Mouse (Mus musculus) lung, postnatal 4 days (tissue): Measurements from ENCODE around the gene Cdca7l.

Experiments used
- DNase-seq, 2 experiments: peaks; one replicate each; pipeline ENCODE4 v3.0.0; 2021

Gene Cdca7l

DNA sequence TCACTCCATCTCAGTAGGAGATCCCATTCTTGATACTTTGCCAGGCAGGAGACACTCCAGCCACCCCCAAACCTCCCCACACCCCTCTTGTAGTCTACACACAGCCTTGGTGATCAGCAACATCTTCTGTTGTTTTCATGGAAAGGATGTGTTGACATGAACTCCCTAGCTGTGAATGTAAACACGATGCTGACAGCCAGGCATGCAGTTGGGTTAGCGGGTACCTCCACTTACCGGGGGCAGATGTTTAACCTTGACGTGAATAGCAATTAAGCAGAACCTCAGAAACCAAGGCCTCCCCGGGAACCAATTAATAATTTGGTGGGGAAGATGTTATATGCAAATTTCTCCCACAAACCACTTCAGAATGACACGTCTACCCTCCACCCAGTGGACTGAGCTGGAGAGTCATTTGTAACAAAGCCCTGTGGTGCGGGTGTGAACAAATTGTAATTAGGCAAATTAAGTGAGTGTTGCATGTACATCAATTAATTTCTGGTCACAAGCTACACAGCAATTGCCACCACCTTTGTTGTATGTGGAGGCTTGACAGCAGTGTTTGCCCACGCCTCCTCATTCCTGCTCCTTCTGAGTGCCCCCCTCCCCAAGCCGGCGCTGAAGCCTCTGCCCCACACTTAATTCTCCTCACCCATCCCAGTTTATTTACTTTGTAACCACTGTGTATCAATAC lies 5.4 kb downstream of the Cdca7l start:
- DNase-seq, result no peak

DNA sequence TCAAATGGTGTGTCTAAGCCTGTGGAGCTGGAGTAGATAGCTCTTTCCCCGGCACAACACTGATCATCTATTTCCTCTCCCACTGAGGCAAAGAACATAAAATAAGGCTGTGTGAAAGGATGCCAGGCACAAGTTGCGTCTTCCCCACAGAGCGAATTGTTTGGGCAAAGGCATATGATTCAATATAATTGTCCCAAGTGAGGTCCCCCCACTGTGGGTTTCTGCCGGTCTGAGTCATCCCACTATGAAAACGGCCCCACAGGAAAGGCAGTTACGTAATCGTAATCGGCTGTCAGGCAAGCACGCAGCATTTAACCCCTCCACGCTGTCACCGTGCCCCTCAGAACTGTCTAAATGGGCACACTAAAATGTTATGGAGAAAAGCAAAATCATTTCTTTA lies 6.0 kb downstream of the Cdca7l start:
- DNase-seq, result no peak

DNA sequence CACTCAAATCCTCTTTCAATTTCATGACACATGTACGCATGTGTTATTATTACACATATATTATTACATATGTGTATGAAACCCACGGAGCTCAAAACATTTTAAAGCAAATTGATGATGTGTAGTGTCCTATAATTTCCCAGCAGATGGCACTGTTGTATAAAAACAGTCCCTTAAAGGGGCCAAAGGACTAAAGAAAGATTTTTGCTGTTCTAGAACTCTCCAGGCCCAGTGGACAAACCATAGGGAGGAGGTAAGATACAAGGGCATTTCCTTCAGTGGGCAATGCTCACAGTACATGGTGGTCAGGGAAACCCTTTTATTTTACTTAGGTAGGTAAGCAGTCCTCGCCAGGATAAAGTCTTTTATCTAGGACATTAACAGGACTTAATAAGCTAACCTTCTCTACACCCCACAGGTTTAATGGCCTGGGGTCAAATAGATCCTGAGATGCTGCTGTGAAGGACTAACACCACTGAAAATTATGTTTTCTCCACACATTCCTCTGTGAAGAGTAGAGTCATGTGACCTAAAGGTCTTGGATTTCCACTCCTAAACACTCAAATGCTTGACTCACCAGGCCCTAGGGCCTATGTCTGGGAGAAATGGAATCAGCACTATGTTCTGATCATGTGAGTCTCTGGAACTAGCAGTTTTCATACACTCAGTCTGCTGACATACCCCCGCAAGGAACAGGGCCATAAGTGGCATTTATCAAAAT lies 16.2 kb downstream of the Cdca7l start:
- no peak for DNase-seq

DNA sequence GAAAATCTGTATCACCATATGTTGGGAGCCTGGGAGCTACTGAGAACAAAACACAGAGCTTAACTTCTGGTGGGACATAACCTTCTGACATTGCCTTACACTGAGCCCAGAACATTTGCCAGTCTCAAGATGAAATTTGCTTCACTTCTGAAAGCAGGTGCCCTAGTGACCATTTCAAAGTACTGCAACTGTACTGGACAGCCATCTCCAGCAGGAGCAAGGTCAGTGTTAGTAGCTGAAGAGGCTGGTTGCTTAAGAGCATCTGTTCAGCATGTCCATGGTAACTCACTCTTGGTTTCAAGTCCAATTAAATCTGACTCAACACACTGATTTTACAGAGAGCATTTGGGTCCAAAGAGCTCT lies 16.8 kb downstream of the Cdca7l start:
- peak in 1 of 2 experiments; percentile 21 for DNase-seq

DNA sequence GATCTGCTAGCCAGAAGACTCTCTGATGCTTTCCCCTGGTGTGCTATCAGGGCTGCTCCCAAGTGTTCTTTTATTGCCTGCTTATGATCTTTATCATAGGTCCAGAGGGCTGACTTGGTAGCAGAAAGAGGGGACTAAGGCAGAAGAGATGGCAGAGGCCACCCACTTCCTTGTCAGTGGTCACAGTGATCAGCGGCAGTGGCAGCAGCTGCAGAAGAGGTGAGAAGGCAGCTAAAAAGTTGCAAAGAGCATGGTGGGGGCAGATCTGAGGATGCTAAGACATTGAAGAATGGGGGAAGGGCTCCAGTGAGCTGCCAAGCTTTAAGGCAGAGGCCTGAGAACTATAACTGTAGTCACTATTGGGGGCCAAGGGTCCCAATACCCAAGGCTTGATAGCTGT lies 17.3 kb downstream of the Cdca7l start:
- no peak for DNase-seq

DNA sequence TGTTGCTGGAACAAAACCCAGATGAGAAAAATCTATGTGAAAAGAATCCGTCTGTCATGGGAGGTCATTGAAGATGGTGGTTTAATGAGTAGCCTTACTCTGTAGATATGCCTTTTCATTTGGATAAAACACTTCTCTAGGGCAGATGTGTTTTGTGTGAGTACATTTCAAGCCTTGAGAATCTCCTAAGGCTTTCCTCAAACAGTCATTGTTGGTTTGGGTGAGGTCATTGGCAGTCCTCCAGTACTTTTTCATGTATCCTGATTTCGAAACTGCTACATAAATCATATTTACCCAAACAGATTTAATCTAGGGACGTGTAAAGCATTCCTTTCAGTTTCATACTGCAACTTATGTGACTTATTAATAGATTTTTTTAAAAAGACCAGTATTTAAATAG lies 24.3 kb downstream of the Cdca7l start:
- no peak for DNase-seq

DNA sequence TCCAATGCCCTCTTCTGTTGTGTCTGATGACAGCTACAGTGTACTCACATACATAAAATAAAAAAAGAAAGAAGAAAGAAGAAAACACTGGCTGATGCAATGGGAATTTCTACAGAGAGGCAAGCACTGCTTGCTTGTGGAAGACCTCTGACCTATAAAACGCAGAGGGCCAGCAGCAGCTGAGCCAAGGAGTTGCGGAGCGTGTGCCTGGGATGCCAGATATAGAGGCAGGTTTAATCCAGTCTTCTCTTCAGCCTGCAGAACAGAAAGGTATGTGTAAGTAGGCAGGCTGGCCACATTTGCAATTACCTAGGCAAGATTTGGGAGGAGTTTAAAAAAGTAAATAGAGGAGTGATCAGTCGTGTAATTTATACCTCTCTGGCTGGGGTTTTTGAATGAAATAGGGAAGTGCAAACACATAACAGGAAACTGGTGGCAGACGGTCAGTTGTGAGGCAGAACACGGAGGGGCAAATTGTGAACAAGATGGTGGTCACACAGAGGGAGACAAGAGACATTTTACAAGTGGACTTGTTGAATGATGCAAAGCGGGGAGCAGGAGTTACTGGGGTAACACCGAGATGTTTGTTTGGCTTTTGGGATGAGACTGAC lies 27.4 kb downstream of the Cdca7l start:
- no peak for DNase-seq

DNA sequence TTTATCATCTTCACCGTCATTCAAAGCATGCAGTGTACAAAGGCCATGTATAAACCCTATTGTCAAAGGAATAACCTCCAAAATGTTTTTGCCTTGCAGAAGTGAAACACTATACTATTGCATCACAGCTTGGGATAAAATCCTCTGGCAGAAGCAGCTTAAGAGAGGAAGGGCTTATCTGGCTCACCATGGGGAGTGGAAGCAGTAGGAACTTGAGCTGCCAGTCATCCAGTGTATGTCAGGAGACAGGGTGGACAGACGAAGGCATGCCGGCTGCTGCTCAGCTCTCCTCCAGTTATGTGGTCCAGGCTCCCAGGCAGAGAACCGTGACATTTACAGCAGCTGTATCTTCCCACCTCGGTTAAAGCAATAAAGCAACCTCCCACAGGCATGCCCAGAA lies 28.1 kb downstream of the Cdca7l start:
- DNase-seq, result no peak

DNA sequence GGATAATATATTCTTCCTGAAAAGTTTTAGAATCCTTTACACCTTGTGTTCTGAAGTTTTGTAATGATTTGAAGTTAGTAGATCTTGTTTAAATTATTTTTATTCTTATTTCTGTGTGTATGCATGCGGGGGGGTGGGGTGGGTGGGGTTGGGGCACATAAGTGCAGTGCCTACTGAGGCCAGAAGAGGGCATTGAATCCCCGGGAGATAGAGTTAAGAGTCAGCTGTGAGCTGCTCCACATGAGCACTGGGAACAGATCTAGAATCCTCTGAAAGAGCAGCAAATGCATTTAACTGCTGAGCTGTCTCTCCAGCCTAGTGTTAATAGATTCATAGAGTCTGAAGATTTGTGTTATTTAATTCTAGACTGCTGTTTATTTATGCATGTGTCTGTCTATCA lies 30.6 kb downstream of the Cdca7l start:
- no peak for DNase-seq

DNA sequence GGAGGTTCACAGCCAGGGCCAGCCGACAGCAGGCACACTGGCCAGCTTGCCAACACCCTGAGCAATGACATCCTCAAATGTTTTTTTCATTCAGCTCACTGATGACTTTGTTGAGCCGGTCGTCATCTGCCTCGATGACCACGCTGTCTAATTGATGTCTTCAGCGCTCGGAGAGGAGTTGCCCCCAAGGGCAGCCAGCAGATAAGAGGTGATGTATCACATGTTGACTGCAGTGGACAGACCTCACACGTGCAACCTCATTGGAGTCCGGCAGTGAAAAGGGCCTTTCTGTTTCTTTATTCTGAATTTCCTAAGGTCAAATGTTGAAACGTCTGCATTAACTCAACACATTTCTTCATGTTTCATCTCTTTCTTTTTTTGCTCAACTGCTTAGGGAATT lies 31.3 kb downstream of the Cdca7l start:
- no peak for DNase-seq

DNA sequence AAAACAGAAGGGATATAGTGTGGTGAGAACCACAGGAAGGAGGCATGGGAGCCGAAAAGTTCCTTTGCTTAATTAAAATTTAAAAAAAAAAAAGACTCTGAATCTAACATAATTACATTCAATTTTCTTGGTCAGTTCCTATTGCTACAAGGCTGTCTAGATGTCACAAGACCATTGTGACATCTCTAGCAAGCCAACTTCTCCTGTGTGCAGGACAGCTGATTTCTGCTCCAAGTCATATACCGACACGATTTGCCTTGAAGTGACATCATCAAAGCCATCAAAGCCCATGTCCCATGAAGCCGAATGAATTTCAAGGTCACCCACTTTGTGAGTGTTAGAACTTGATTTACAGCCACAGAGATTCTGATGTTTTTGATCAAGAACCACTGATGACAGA lies 33.3 kb downstream of the Cdca7l start:
- DNase-seq, result no peak

DNA sequence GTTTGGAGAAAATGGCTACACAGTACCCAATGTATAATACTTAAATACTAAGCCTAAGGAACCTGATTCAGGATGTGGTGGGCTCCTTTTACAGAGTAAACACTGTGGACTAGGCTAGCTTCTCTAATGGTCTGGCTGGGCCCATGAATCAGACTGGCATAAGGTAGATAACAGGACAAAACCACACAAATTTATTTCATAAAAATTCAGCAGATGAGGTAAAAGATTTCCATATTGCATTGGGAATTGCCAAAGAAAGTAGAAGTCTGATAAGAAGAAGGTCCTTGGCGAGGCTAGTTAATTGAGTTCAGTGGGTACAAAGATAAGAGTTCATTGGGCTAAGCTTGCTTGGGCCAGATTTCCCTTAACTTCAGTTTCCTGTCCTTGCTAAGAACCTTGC lies 36.6 kb downstream of the Cdca7l start:
- no peak for DNase-seq

DNA sequence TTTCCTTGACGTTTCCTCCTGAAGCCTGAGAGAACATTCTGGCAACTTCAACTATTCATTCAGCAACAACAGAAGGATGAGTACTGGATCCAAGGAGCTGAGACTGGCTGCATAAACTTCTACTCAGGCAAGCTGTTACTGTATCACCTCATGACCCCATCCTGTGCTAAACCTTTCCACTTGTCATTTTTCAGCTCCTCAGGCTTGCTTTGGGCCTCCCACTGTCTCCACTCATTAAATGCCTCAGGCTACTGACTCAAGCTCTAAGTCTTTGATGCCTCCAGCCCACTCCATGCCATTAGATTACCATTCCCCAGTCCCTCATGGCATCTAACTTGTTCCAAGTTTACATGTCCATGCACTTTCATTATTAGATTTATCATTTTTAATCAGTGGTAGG lies 38.6 kb downstream of the Cdca7l start:
- no peak for DNase-seq

DNA sequence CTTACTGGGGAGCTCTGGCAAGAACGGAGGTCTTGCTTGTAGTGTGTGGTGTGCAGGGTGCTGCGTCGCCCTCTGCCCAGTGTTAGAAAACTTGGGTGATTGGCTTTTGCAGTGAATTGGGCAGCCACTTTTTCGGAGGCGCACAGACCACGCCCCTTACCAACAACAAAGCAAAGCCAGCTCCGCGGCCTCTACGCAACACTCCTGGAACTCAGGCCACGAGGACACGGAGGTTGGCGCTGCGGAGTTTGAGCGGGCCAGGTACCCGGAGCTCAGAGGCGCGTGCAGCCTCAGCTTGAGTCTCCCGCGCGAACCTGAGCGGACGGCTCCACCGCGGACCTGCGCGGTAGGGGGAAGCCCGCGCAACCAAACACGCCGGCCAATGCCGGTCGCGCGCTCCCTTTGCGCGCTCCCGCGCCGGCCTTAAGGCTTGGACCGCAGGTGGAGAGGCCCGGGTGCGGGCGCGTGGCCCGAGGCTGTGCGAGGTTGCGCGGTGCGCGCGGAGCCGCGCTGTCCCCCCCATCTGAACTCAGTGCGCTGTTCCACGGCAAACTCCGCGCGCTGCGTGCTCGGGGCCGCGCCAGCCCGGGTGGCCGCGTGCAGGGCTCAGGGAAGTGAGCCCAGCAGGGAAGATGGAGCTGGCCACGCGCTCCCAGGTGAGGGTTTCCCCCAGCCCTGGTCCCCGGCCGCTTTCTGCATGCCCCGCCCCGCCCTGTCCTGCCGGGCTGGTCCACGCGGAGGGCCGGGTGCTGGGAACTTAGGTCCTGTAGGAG lies 39.4 kb downstream of the Cdca7l start:
- DNase-seq, result peak; percentile 73 to 78

DNA sequence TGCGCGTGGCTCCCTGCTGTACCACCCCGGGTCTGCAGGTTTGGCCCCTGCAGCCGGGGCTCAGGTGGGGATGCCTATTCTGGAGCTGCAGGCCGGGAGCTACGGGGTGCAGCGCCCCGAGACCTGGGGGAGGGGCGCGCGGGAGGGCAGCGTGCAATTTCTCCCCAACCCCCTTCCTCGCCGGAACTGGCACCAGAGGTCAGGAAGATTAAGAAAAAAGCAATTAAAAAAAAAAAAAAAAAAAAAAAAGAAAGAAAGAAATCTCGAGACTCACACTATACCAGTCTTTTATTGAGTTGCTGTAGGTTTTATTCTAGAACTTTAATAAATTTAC lies 40.0 kb downstream of the Cdca7l start:
- DNase-seq, result no peak

DNA sequence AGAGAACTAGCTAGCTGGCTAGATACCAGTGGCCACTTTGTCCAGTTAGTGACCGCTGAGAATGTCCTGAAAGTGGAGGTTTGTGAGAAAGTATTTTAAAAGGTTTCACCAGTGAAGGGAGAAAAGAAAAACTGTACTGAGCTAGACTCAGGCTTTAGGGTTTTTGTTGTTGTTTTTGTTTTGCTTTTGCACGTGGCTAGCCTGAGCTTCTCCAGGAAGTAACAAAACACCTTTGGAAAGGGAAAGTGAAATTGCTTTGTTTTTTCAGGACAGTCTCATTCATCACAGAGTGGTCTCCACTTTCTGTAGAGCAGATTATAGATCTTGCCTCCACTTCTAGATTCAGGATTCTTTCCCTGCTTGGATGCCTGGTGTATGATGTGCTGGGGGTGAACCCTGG lies 40.8 kb downstream of the Cdca7l start:
- DNase-seq, result no peak

DNA sequence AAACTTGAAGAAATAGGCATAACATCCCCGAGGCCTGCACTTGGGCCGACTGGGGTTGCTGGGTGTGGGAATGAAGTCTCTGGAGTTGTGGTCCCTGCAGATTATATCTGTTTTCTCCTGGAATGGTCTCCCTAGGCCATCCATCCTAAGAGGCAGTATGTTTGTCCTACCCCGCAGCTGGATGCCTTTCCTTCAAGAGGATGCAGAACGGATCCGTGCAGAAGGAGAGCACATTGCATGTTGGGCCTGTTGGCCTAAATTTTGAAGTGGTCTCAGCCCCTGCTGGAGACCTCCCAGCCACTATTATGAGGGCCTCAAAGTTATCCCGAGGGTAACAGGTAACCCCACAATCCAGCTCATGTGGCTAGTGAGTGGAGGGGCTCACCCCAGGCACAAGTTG lies 44.5 kb downstream of the Cdca7l start:
- DNase-seq, result no peak

DNA sequence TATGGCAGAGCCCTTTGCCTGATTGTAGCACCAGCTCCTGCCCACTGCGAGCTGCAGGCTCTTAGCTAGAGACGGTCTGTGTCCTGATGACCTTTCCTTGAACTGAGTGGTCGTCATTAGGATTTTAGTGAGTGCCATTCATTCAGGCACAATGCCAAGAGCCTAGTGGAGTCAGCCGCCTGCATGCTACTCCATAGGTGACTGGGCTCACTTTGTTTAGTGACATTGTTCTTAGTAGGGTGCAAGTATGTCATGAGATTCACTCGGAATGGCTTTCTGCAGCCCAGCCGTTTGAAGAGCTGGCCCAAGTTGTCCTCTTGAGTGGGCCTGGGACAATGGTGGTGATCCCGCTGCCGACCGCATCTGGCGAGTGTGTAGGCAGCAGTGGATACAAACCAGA lies 46.4 kb downstream of the Cdca7l start:
- DNase-seq, result no peak

DNA sequence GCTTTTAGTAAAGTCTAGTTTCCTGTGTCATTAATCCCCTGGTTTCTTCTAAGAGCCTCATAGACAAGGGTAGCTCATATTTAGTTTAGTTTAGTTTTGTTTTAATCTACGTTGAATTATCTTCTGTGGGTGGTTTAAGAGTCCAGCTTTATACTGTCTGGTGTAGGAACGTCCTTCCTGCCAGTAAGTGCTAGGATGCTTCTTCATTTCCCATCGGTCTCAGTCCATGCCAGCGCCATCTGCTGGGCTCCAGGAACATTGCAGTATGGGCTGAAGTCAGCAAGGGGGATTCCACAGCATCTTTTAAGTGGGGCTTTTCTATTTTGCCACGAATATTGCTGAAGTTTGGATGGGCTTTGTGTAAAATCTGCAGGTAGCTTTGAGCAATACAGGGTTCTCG lies 49.2 kb downstream of the Cdca7l start:
- peak; percentile 49 to 72 for DNase-seq

DNA sequence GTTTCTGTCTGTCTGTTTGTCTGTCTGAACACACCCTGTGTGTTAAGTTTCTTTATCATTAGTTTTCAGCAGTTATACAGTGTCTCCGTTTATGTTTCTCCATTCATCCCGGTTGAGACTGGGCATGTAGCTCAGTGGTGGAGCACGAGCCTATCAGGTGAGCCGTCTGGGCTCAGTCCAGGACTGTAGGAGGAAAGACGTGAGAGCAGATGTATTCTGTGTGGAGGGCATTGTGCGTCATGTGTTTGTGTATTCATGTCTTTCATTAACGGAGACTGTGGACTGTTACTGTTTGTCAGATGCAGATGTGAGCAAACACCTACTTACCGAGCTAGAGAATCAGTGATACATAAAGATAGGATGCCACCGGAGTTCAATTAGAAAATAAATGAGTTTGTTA lies 52.9 kb downstream of the Cdca7l start:
- DNase-seq, result no peak

DNA sequence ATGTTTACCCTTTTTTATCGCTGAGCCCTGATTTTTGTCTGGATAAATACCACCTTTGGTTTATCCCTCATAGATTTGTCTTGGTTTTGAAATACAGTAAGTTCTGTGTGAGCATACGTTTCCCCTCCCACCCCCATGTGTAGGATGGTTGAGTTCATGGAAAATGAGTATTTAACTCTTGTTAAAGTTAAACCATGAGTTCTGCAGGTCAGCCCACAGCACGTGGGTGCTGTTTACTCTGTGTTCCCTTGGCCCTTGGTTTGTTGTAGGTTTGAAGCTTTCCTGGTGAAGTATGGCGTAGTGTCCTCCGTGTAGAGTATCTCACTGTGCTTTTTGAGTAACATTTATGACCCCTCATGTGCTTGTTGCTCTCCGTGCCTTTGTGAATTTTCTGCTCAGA lies 53.8 kb downstream of the Cdca7l start:
- DNase-seq, result no peak

DNA sequence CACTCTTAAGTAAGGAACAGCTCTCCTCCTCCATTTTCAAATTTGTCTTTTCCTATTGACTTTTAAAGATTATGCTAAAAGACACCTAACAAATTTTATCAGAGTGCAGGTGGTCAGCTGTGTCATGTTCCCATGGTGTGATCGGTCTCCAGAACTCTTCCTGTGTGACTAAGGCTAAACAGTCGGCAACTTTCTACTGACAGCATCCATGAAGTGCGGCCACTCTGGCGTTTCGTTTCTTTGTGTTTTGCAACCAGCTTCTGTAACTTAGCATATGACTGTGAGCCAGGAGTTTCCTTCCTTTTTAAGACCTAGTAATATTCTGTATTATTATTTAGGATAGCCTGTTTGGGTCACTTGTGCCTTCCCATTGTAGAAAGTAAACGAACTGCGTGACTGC lies 56.8 kb downstream of the Cdca7l start:
- no peak for DNase-seq

DNA sequence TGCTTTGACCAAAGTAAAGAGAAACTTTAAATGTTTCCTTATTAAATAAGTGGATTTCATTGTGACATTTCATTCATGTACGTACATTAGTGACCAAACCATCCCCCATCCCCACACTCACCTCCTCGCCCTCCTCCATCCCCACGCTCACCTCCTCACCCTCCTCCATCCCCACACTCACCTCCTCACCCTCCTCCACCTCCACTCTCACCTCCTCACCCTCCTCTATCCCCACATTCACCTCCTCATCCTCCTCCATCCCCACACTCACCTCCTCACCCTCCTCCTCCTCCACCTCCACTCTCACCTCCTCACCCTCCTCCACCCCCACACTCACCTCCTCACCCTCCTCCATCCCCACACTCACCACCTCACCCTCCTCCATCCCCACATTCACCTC lies 57.2 kb downstream of the Cdca7l start:
- DNase-seq, result no peak

DNA sequence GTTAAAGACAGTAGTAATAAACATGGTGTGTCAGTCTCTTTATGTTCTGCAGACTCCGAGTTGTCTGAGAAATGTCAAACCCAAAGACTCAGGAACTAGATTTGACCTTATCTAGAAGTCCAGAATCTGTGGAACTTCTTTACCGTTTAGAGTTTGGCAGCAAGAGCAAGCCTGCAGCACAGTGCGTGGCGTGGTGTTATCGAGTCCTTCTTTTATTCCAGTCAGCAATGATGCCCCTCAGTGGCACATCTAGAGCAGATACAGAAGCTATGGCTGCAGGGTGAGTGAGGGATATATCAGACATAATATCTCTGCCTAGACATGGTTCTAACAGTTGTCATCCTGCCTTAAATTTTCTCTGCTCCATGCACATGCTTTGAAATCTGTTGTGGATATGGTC lies 58.6 kb downstream of the Cdca7l start:
- DNase-seq, result no peak
